Mouse (Mus musculus): ENCODE results near the gene Serpina3a. TPM values are rescaled to one million over a fixed set of nuclear protein-coding genes. Genes with fewer than 3 reads are reported as not detected.

Gene Serpina3a
- polyA plus RNA-seq, 1 experiment from 2014 or later = 0.09 TPM

DNA sequence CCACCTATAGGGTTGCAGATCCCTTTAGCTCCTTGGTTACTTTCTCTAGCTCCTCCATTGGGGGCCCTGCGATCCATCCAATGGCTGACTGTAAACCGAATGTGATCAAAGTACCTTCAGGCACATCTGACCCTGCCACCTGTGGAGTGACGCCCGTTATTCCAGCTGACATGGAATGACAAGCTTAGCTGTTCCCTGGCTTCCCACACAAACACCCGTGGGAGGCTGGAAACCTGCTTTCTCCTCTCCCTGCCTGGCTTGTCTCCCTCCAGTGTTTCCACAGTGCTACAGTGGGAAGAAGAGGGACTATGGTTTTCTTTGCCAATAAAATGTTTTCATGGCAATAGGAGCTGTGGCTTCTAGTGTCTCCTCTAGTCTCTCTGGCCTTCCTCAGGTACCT lies 40.2 kb upstream of the Serpina3a start:
- H3K4me1 ChIP-seq (replicated peaks; ENCODE audit: control insufficient read depth, insufficient read depth, low read length) = no peaks in the 10 kb centered on the region
- WGBS = 62% methylated on average over 5 of the region's 5 CpGs
- no peak overlapping the region for H3K9ac ChIP-seq (ENCODE audit: low read depth, low read length)
- H3K36me3 ChIP-seq (ENCODE audit: control insufficient read depth, insufficient read depth) = no peaks in the 10 kb centered on the region
- no peak for TF ChIP-seq CTCF (IDR thresholded peaks at IDR 0.05; ENCODE audit: low read depth)
- no peaks in the 10 kb centered on the region for H3K9me3 ChIP-seq (ENCODE audit: control insufficient read depth)
- H3K27ac ChIP-seq (ENCODE audit: low read depth, low read length) = no peak overlapping the region
- ATAC-seq = no peak
- H3K27me3 ChIP-seq (replicated peaks; ENCODE audit: control insufficient read depth, insufficient read depth, low read length) = no peaks in the 10 kb centered on the region
- H3K4me3 ChIP-seq (ENCODE audit: low read depth, low read length) = no peak overlapping the region
- no peak overlapping the region for H3K4me2 ChIP-seq (replicated peaks; ENCODE audit: low read depth)

DNA sequence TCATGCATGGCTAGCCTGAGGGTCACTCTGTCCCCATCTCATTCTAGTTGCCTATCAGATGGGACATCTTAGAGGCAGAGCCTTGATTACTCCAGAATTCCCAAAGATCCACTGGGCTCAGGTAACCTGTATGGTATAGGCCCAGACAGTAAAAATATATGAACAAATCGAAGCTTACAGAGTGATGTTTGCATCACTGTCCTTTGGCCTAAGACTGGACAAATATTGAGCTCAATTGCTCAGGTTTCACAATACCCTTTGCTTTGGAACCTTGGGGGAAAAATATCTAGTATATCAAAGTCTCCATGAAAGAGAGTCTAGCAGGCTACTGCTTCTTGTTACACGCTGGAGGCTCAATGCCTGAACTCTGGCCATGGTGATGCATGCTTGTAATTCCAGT lies 22.4 kb upstream of the Serpina3a start:
- Histone ChIP-seq H3K9ac (ENCODE audit: low read depth, low read length) (no peak overlapping the region), H3K27me3 (replicated peaks; ENCODE audit: control insufficient read depth, insufficient read depth, low read length) (no peaks in the 10 kb centered on the region), H3K4me1 (replicated peaks; ENCODE audit: control insufficient read depth, insufficient read depth, low read length) (no peaks in the 10 kb centered on the region), H3K36me3 (ENCODE audit: control insufficient read depth, insufficient read depth) (no peaks in the 10 kb centered on the region), H3K9me3 (ENCODE audit: control insufficient read depth) (no peaks in the 10 kb centered on the region), H3K4me2 (replicated peaks; ENCODE audit: low read depth) (no peak overlapping the region), H3K4me3 (ENCODE audit: low read depth, low read length) (no peak overlapping the region), H3K27ac (ENCODE audit: low read depth, low read length) (no peak overlapping the region)
- ATAC-seq = no peak
- WGBS = 81% methylated on average over 2 of the region's 2 CpGs
- TF ChIP-seq CTCF (IDR thresholded peaks at IDR 0.05; ENCODE audit: low read depth) = no peak

DNA sequence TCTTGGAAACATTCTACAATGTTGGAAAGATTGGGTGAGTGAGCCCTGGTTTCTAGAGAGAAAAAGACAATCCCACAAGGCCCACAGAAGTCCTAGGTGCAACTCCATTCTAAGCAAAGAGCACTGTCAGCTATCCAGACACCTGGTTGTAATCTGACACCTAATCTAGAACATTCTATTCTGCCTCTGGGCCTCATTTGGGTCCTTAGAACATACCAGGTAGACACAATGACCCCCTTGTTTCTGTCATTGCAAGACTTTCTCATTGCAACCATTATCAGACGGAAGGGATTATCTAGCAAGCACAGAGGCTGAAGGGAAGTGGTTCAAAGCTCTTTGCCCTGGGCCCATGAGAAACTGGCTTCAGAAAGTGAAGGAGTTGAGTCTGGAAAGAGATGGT lies 21.2 kb upstream of the Serpina3a start:
- WGBS = 52% methylated on average over 1 of the region's 1 CpGs
- no peak for TF ChIP-seq CTCF (IDR thresholded peaks at IDR 0.05; ENCODE audit: low read depth)
- ATAC-seq = no peak

DNA sequence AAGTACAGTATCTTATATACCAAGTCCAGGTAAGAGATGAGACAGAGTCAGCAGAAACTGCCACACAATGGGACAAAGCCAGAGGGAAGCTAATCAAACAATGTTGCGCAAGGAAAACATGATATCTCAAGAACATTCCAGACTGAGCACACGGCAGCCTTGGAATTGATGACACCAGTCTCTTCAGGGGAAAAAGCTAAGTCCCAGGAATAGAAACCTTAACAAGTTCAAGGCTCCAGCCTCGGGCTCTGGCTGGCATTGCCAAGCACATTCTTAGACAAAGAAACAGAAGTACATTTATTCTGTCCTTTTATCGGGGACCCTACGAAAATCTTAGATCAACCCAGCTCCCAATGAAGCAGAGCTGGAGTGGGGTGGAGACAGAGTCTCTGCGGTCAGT lies 11.8 kb upstream of the Serpina3a start, which contains the start of gene Serpina5:
Gene Serpina5, plus strand, starts transcription at position 346 of the 400 bp plus-strand sequence.
- H3K27ac ChIP-seq (ENCODE audit: low read depth, low read length) = no peak within 1 kb of the TSS
- no peaks in the 10 kb centered on the region for H3K36me3 ChIP-seq (ENCODE audit: control insufficient read depth, insufficient read depth)
- H3K4me1 ChIP-seq (replicated peaks; ENCODE audit: control insufficient read depth, insufficient read depth, low read length) = no peaks in the 10 kb centered on the region
- H3K9me3 ChIP-seq (ENCODE audit: control insufficient read depth) = no peaks in the 10 kb centered on the region
- H3K27me3 ChIP-seq (replicated peaks; ENCODE audit: control insufficient read depth, insufficient read depth, low read length) = no peaks in the 10 kb centered on the region
- H3K4me3 ChIP-seq (ENCODE audit: low read depth, low read length) = no peak within 1 kb of the TSS
- H3K4me2 ChIP-seq (replicated peaks; ENCODE audit: low read depth) = no peak within 1 kb of the TSS
- no peak for ATAC-seq
- H3K9ac ChIP-seq (ENCODE audit: low read depth, low read length) = no peak within 1 kb of the TSS
- 72% methylated on average over 6 of the region's 6 CpGs for WGBS
- TF ChIP-seq CTCF (IDR thresholded peaks at IDR 0.05; ENCODE audit: low read depth) = no peak

More for the DNA sequence above, 21.2 kb upstream of the Serpina3a start:
- no peaks in the 10 kb centered on the region for H3K36me3 ChIP-seq (ENCODE audit: control insufficient read depth, insufficient read depth)
- no peak overlapping the region for H3K9ac ChIP-seq (ENCODE audit: low read depth, low read length)
- H3K27me3 ChIP-seq (replicated peaks; ENCODE audit: control insufficient read depth, insufficient read depth, low read length) = no peaks in the 10 kb centered on the region
- no peak overlapping the region for H3K4me3 ChIP-seq (ENCODE audit: low read depth, low read length)
- H3K4me1 ChIP-seq (replicated peaks; ENCODE audit: control insufficient read depth, insufficient read depth, low read length) = no peaks in the 10 kb centered on the region
- H3K4me2 ChIP-seq (replicated peaks; ENCODE audit: low read depth) = no peak overlapping the region
- H3K27ac ChIP-seq (ENCODE audit: low read depth, low read length) = no peak overlapping the region
- no peaks in the 10 kb centered on the region for H3K9me3 ChIP-seq (ENCODE audit: control insufficient read depth)

DNA sequence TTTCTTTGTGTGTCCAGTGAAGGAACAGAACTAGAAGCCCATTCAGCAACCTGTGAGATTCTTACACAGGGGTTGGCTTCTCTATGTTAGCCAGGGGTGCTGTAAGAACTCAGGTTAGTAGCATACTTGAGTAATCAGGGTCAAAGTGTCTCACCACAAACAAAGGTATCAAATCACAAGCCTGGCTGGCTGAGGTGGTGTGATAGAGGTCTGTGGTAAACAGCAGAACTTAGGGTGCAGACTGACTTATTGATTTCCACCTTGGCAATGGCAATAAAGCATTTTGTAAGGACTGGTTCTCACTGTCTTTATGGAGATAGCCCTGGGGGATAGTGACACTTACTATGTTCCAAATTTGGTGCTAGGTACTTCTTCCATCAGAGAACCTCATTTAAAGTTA lies 6.7 kb upstream of the Serpina3a start:
- no peak overlapping the region for H3K4me2 ChIP-seq (replicated peaks; ENCODE audit: low read depth)
- no peak for TF ChIP-seq CTCF (IDR thresholded peaks at IDR 0.05; ENCODE audit: low read depth)
- H3K27me3 ChIP-seq (replicated peaks; ENCODE audit: control insufficient read depth, insufficient read depth, low read length) = no peaks in the 10 kb centered on the region
- H3K4me1 ChIP-seq (replicated peaks; ENCODE audit: control insufficient read depth, insufficient read depth, low read length) = no peaks in the 10 kb centered on the region
- H3K9me3 ChIP-seq (ENCODE audit: control insufficient read depth) = no peaks in the 10 kb centered on the region
- H3K36me3 ChIP-seq (ENCODE audit: control insufficient read depth, insufficient read depth) = no peaks in the 10 kb centered on the region
- H3K9ac ChIP-seq (ENCODE audit: low read depth, low read length) = no peak overlapping the region
- ATAC-seq = no peak
- H3K27ac ChIP-seq (ENCODE audit: low read depth, low read length) = no peak overlapping the region
- no peak overlapping the region for H3K4me3 ChIP-seq (ENCODE audit: low read depth, low read length)

DNA sequence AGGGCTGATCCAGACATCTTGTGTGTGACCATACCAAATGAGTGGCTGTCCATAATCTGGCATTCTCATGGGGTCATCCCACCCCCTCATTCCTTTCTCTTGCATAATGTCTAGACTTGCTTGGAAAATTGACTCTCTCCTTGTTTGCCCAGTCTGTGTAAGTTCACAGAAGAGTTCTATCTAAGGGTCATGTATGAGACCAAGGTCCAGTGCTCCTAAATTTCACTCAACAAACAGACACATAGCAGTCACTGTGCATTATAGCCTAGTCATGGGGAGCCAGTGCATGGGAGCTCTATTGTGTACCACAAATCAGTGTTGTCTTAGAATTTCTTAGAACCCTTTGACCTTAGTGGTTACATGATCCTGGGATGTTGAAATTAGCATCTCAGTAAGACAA lies 5.6 kb upstream of the Serpina3a start:
- Histone ChIP-seq H3K4me1 (replicated peaks; ENCODE audit: control insufficient read depth, insufficient read depth, low read length) (no peaks in the 10 kb centered on the region), H3K4me3 (ENCODE audit: low read depth, low read length) (no peak overlapping the region), H3K27me3 (replicated peaks; ENCODE audit: control insufficient read depth, insufficient read depth, low read length) (no peaks in the 10 kb centered on the region), H3K27ac (ENCODE audit: low read depth, low read length) (no peak overlapping the region), H3K9ac (ENCODE audit: low read depth, low read length) (no peak overlapping the region), H3K9me3 (ENCODE audit: control insufficient read depth) (no peaks in the 10 kb centered on the region), H3K36me3 (ENCODE audit: control insufficient read depth, insufficient read depth) (no peaks in the 10 kb centered on the region), H3K4me2 (replicated peaks; ENCODE audit: low read depth) (no peak overlapping the region)
- ATAC-seq = no peak
- no peak for TF ChIP-seq CTCF (IDR thresholded peaks at IDR 0.05; ENCODE audit: low read depth)

DNA sequence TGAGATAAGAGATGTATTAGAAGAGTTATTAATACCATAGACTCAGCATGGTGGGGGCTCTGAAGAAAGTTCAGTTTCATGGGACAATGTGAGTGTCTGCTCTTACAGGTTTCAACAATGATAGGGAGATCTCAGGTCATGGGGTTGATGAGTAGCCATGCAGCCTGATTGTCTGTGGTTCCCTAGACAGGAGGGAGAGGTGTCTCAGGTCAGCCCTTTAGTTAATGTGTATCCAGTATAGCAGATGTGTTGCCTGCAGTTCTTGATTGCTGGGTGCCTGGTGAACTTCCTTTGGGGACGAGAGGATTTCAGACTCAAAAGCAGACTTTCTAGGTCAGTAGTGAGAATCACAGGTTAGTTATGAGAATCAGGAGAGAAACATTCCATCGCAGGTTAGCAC lies 4.0 kb upstream of the Serpina3a start:
- H3K4me3 ChIP-seq (ENCODE audit: low read depth, low read length) = no peak overlapping the region
- H3K9me3 ChIP-seq (ENCODE audit: control insufficient read depth) = no peaks in the 10 kb centered on the region
- 69% methylated on average over 2 of the region's 2 CpGs for WGBS
- no peak for ATAC-seq
- TF ChIP-seq CTCF (IDR thresholded peaks at IDR 0.05; ENCODE audit: low read depth) = no peak
- H3K4me1 ChIP-seq (replicated peaks; ENCODE audit: control insufficient read depth, insufficient read depth, low read length) = no peaks in the 10 kb centered on the region
- no peak overlapping the region for H3K9ac ChIP-seq (ENCODE audit: low read depth, low read length)
- no peaks in the 10 kb centered on the region for H3K27me3 ChIP-seq (replicated peaks; ENCODE audit: control insufficient read depth, insufficient read depth, low read length)
- no peaks in the 10 kb centered on the region for H3K36me3 ChIP-seq (ENCODE audit: control insufficient read depth, insufficient read depth)
- no peak overlapping the region for H3K4me2 ChIP-seq (replicated peaks; ENCODE audit: low read depth)
- H3K27ac ChIP-seq (ENCODE audit: low read depth, low read length) = no peak overlapping the region

All from intestine, postnatal 0 days (tissue).